Mouse (Mus musculus) adrenal gland, adult 10 weeks (tissue): ENCODE results near the gene Specc1l. TPM values are rescaled to one million over a fixed set of nuclear protein-coding genes. Genes with fewer than 3 reads are reported as not detected.

Experiments
- polyA plus RNA-seq: library from polyadenylated mRNA; stranded (reverse); fragments of 350-450 nt; fragmentation: Illumina TruSeq; extraction: RNeasy Lipid Tissue Mini Kit (QIAGEN cat#74804); gene quantifications from one replicate; pipeline ENCODE4 v1.2.3, GENCODE M21; 2014; ENCODE audit warnings: low read depth, low replicate concordance

Specc1l gene
- polyA plus RNA-seq, result 28.6 TPM

GRCm38 (mm10) chr10:75211807-75212645 is at the start of gene Specc1l:
Specc1l (plus strand) TSS chr10:75212073.

GRCm38 (mm10) chr10:75316872-75316907 is 104.8 kb downstream of the Specc1l start, which contains the start of gene Adora2a:
Adora2a (plus strand) TSS chr10:75316877.

Other genes starting within 250 kb of the Specc1l start
- gene Gnaz, start 244.9 kb upstream of the Specc1l start, polyA plus RNA-seq, result 1.6 TPM
- not detected for gene Rsph14, start 179.5 kb upstream of the Specc1l start, polyA plus RNA-seq
- gene Rab36, start 175.0 kb upstream of the Specc1l start, polyA plus RNA-seq, result 5.2 TPM
- gene Bcr, start 151.5 kb upstream of the Specc1l start, polyA plus RNA-seq, result 29.3 TPM
- not detected for gene Adora2a, start 104.8 kb downstream of the Specc1l start, polyA plus RNA-seq
- gene Upb1, start 189.0 kb downstream of the Specc1l start, polyA plus RNA-seq, result 0.29 TPM